Mouse (Mus musculus): ENCODE data around the gene Olfr1509. TPM values are rescaled to one million over a fixed set of nuclear protein-coding genes. Genes with fewer than 3 reads are reported as not detected.

Gene Olfr1509
- polyA plus RNA-seq, 1 experiment from 2014 or later: not detected

DNA sequence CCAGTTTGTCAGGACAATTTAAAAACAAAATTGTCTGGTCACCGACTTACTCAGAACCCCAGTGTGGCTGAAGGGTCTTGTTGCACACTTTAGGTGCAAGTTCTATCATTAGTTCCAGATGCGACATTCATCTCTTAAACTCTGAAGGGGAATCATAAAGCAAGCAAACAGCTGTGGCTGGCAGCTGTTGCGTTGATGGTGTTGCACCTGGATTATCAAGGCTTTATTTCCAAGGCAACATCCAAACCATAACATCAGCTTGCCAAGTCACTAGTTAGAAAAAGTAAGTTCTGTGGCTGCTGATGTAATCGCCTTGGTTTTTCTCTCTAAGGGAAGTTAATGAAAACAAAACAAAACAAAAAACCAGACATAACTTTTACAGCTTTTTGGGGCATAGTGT, 52.7 kb downstream of the Olfr1509 start, which contains the start of gene Olfr1507:
Gene Olfr1507 (minus strand): TSS at position 234 of the 400 bp plus-strand sequence.
- ATAC-seq (ENCODE audit: insufficient read depth, low FRiP score, low TSS enrichment) (no peak), DNase-seq (ENCODE audit: low spot score) (no peak)
- Histone ChIP-seq H3K27me3 (ENCODE audit: control insufficient read depth, insufficient read depth, low read length) (no peaks in the 10 kb centered on the region), H3K36me3 (ENCODE audit: control insufficient read depth, insufficient read depth, low read length) (no peaks in the 10 kb centered on the region), H3K4me3 (ENCODE audit: low read depth, low read length) (no peak within 1 kb of the TSS), H3K27ac (ENCODE audit: low read depth, low read length) (no peak within 1 kb of the TSS), H3K4me1 (ENCODE audit: control insufficient read depth, insufficient read depth, low read length) (no peaks in the 10 kb centered on the region), H3K4me2 (ENCODE audit: low read depth) (no peak within 1 kb of the TSS), H3K9ac (ENCODE audit: low read length) (no peak within 1 kb of the TSS), H3K9me3 (ENCODE audit: control insufficient read depth, low read length) (no peaks in the 10 kb centered on the region)
- WGBS: 84% methylated on average over 4 of the region's 4 CpGs

Other genes starting within 250 kb of the Olfr1509 start
- gene Supt16, start 245.6 kb upstream of the Olfr1509 start, polyA plus RNA-seq (2014; fragmentation: Nextera tagmentation; extraction: Ambion mirVana): 69.9 and 75.0 TPM in 2 replicates
- gene Chd8, start 185.2 kb upstream of the Olfr1509 start, polyA plus RNA-seq (2014; fragmentation: Nextera tagmentation; extraction: Ambion mirVana): 56.4 and 58.4 TPM in 2 replicates
- 52.0 and 54.9 TPM in 2 replicates for gene Tox4, start 163.8 kb upstream of the Olfr1509 start, polyA plus RNA-seq (2014; fragmentation: Nextera tagmentation; extraction: Ambion mirVana)
- 38.2 and 40.9 TPM in 2 replicates for gene Rab2b, start 163.4 kb upstream of the Olfr1509 start, polyA plus RNA-seq (2014; fragmentation: Nextera tagmentation; extraction: Ambion mirVana)
- gene Mettl3, start 137.9 kb upstream of the Olfr1509 start, polyA plus RNA-seq (2014; fragmentation: Nextera tagmentation; extraction: Ambion mirVana): 47.1 and 54.6 TPM in 2 replicates
- 51.9 and 54.5 TPM in 2 replicates for gene Sall2, start 114.2 kb upstream of the Olfr1509 start, polyA plus RNA-seq (2014; fragmentation: Nextera tagmentation; extraction: Ambion mirVana)
- gene Olfr1513, start 86.6 kb upstream of the Olfr1509 start, polyA plus RNA-seq (2014; fragmentation: Nextera tagmentation; extraction: Ambion mirVana): 0.48 TPM in 1 of 2 replicates, not detected in the other
- gene Olfr1512, start 63.8 kb upstream of the Olfr1509 start, polyA plus RNA-seq (2014; fragmentation: Nextera tagmentation; extraction: Ambion mirVana): not detected in 2 replicates
- not detected in 2 replicates for gene Olfr1511, start 45.6 kb upstream of the Olfr1509 start, polyA plus RNA-seq (2014; fragmentation: Nextera tagmentation; extraction: Ambion mirVana)
- gene Olfr1510, start 28.6 kb upstream of the Olfr1509 start, polyA plus RNA-seq (2014; fragmentation: Nextera tagmentation; extraction: Ambion mirVana): not detected in 2 replicates
- gene Olfr1508, start 24.5 kb downstream of the Olfr1509 start, polyA plus RNA-seq (2014; fragmentation: Nextera tagmentation; extraction: Ambion mirVana): not detected in 2 replicates
- gene Olfr1507, start 52.8 kb downstream of the Olfr1509 start, polyA plus RNA-seq (2014; fragmentation: Nextera tagmentation; extraction: Ambion mirVana): not detected in 2 replicates

All from neural tube, embryonic 11.5 days (tissue).